Mouse (Mus musculus) left cerebral cortex, postnatal 10 days (tissue): ENCODE results near the gene Gm21860. TPM values are rescaled to one million over a fixed set of nuclear protein-coding genes. Genes with fewer than 3 reads are reported as not detected.
"Not testable (repeated sequence)": the region's sequence is repeated elsewhere in the genome, so short reads cannot be mapped to it uniquely, and the experiment has no call there.

Experiments used
- DNase-seq, 2 experiments: peaks; one replicate each; pipeline ENCODE4 v3.0.0; 2021 to 2022; ENCODE audit warnings: low spot score in 2 of 2, mixed read lengths in 1 of 2; ENCODE audit errors: extremely low spot score in 1 of 2
- intact Hi-C: fragments of 180-260 bp; cut with DNase I; formaldehyde crosslinking; loops from one replicate; pipeline ENCODE4 v1.15.1; 2025
- total RNA-seq, 2 experiments: library from RNA; stranded (reverse); gene quantifications; 2 replicates each; pipeline ENCODE4 v1.2.3; 2021

Gene Gm21860
- total RNA-seq, 2 experiments from 2014 or later, result not detected

GRCm38 (mm10) chrY:90718583-90719402 is 35.8 kb downstream of the Gm21860 start:
- intact Hi-C loops, result not testable (repeated sequence)
- DNase-seq, result peak; percentile 62 to 63

DNA sequence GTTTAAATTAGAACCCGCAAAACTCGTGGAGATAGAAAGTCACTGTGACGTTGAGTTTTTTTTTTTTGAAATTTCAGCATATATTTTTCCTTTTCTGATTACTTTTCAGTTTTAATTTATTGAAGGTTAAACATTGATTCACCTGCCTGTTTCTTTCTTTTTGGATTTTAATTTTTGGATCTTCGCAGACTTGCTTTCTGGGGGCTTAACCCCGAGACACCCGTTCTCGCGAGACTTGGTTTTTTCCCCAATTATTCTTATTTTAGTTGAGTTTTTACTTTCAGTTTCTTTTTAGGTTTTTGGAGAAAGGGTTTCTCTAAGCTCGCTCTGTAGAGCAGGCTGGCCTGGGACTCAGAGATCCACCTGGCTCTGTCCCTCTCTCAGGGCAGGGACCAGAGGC is 36.6 kb downstream of the Gm21860 start:
- intact Hi-C loops, DNase-seq: not testable (repeated sequence)

DNA sequence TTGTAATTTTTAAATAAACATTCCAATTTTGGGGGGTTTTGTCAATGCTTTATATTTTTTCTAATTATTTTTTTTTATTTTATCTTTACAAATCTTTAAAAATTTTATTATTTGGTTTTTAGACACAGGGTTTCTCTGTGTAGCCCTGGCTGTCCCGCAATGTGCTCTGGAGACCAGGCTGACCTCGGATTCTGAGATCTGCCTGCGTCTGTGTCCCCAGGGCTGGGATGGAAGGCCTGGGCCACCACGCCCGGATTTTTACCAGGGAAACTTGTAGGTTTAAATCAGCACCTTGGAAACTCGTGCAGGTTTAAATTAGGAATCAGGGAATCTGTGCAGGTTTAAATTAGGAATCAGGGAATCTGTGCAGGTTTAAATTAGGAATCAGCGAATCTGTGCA is 37.1 kb downstream of the Gm21860 start:
- intact Hi-C loops, DNase-seq: not testable (repeated sequence)

Other genes starting within 250 kb of the Gm21860 start
- gene Gm47283, start 29.9 kb upstream of the Gm21860 start, total RNA-seq, result not detected
- not detected for gene Gm21748, start 84.4 kb upstream of the Gm21860 start, total RNA-seq